Mouse (Mus musculus) liver, adult 2 months (tissue): ENCODE results near the gene Raver2.

Experiments
- CTCF ChIP-seq: fragments of 200-500 bp; IDR thresholded peaks from 2 replicates; pipeline ENCODE4 v1.5.1; 2011; ENCODE audit warnings: low read depth, low read length, control low read depth
- POLR2A ChIP-seq: fragments of 200-500 bp; IDR thresholded peaks from 2 replicates; pipeline ENCODE4 v1.6.1; 2011; ENCODE audit warnings: low read length, control low read depth; ENCODE audit not compliant: insufficient read depth; ENCODE audit errors: extremely low read depth

DNA sequence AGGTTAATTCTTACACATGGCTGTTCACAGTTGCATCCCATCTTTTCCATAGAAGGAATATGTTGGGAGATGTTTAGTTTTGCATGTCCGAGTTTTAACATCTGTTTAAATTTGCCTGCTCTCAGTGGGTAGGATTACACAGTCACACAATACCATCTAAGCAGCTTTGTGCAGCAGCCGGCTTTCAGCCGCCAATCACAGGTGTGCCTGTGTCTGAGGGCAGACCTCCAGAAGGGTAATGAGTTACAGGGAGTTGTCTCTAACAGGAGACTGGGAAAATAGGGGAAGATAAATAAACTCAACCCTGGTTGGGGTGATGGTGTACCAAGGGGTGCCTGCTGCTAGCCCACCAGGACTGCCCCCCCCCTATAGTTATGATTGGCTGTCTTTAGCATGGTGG, 7.6 kb downstream of the Raver2 start:
- TF ChIP-seq CTCF (no peak), POLR2A (no peak)
